Mouse (Mus musculus): ENCODE measurements at regions not wholly inside any gene's neighbourhood (a gene's known extent, or its start where the extent isn't known, plus 50 kb on each side); places are given as distances from the start of the nearest gene placed in this dataset.

- DNase-seq = no peak
Measured at GRCm38 (mm10) chr10:17082926-17083325, 640.1 kb upstream of the Cited2 start.

GRCm38 (mm10) chr10:17102065-17102464 is 621.0 kb upstream of the Cited2 start:
- DNase-seq = no peak

DNA sequence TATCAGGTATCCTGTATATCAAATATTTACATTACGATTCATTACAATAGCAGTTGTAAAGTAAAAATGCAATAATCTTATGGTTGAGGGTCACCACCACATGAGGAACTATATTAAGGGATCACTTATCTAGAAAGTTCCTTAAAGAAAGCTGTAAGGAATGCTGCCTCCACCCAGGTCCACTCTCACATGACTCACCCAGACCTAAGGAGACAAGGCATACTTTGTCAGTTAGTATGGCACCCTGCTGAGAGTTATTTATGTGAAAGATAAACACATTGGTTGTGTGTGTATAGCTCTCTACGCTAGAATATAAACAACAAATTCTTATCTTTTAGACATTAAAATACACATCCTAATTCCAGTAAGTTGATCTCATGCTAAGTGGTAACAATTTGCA is 619.6 kb upstream of the Cited2 start:
- no peak for DNase-seq

DNA sequence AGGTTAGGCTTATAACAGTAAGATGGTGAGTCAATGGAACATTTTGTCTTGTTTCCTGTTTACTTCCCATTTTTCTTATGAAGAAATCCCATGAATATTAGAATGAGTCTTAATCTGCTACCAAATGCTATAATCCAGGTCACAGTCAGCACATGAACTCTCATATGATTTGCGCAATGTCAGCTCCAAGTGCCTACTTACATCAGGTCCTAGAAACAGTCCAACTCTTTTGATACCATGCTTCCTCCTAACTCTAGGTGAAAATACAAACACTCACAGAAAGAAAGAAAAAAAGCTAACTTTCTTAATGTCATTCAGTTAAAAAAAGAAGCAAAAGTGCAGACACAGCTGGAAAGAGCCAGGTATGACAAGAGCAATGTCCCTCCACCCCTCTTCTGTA is 616.2 kb upstream of the Cited2 start:
- no peak for DNase-seq

DNA sequence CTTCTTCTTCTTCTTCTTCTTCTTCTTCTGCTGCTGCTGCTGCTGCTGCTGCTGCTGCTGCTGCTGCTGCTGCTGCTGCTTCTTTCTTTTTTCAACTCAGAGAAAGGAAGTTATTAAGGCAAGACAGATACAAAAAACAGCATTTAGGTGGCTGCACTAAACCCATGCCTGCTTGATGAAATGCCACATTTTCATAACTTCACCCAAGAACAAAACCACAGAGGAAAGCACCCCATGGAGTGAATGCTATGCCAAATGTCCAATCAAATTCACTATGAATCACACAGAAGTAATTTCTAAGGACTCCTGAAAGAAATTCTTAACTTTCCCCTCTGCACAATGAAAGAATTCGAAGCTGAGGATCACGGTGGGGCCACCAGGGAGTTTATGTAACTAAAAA is 611.9 kb upstream of the Cited2 start:
- DNase-seq = no peak

DNA sequence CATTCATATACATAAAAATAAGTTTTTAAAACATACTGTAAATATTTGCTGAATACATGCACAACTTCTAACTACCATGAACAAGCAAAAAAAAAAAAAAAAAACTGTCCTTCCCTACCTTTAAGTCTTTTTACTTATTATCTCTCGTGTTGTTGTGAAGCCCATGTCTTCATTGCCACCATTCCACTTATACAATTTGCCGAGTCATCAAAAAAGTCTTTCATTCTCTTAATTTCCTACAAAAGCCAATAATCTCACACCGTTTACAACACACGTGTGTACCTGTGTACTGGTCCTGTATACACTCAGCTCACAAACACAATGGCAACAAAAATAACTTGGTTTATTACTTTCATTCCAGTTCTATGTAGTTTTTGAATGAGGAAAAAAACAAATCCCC is 608.2 kb upstream of the Cited2 start:
- DNase-seq = no peak

DNA sequence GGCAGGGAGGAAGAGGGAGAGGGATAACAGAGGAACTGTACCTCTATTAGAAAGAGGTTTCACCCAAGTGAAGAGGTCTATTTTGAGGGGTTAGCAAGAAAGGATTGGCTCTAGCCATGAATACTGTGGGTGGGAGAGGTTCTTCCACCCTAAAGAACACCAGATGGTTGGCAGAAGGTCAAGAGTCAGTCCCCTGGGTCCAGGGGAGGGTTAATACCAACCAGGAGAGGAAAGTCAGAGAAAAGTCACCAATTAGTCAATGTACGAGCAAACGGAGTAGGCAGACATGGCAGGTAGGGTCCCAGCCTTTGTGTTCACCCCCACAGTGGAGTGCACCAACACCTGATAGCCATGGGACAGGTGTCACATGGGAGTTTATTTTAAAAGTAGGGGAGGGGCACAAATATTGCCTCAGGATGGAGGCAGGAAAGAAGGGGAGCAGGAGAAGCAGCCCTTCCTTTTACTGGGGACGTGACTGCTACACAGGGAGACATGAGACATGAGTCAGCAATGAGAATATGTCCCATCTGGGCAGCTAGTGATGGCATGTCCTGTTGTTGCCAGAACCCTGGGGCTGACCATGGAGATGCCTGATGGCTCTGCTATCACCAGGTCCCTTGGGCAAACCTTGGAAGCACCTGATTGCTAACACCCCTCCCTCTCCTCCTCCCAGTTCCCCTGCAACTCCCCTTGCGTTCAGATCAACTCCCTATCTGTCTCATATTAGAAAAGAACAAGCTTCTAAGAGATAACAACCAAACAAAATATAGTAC is 593.4 kb upstream of the Cited2 start:
- no peak for DNase-seq

- no peak for DNase-seq
Measured at GRCm38 (mm10) chr10:17130661-17131060, 592.4 kb upstream of the Cited2 start.

DNA sequence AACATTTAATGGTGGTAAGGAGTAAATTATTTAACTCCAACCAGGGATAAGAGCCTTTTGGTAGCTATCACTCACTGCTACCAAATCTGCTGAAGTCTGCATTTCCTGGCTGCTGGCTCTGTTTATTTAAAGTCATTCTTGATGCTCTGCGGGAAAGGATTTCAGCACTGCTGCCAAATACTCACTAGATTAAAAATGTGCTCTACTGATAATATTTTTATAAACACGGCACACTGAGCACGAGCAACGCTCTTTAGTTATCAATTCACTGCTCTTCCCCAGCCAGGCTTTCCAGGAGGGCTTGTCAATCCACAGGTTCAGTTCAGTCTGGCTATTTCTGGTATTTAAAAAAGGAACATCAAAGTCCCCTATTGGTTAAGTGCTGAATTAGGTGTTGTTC is 591.3 kb upstream of the Cited2 start:
- no peak for DNase-seq

DNA sequence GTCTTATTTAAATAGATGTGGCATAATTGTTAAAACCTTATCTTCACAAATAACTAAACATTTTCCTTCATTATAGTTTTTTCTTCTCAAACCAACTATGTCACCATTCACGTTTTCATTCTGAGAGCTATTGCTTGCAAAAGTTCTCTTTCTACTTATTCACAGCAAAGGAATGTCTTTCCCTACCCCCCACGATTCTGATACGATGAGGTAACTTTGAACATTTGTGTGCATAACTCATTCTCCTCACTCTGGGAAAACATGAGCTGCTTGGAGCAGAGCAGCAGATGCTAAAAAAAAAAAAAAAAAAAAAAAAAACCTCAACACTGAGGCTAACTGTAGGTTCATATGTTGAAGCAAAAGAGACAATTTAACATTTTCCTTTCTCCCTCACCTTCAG is 547.6 kb upstream of the Cited2 start:
- no peak for DNase-seq

DNA sequence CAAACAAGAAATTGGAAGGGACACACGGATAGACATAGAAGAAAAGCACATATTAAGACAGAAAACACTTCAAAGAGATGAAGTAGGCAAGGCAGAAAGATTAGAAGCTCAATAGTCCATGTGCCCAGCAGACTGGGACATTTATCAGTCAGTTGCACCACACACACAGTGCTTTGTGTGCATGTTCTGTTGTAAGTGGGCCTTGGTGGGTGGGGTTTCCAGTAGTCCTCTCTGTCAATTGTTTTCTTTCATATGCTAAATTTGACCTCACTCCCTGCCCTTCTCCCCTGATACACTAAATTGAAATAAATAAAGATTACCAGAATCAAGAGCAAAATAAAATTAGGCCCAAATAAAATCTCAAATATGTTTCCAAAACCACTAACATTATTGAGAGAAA is 546.0 kb upstream of the Cited2 start:
- DNase-seq = no peak

GRCm38 (mm10) chr10:17177503-17178278 is 545.3 kb upstream of the Cited2 start:
- no peak for DNase-seq

DNA sequence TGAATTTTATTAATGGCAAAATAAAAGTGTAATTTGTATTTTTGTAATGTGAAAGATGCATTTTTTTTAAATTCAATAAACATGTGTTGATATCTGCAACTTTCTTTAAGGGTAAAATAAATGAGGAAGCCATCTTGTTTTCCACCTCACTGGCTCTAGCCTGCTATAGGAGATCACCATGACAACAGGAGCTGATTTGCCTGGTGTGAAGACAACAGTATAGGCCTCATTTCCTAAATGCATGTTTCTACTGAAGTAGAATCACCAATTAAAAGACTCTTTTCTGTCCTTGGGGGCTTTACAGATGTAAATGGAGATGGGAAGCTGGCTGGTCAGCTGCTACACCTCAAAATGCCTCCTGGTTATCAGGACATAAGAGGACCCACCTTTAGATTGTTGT is 544.4 kb upstream of the Cited2 start:
- DNase-seq = no peak

GRCm38 (mm10) chr10:17184418-17184817 is 538.6 kb upstream of the Cited2 start:
- no peak for DNase-seq

DNA sequence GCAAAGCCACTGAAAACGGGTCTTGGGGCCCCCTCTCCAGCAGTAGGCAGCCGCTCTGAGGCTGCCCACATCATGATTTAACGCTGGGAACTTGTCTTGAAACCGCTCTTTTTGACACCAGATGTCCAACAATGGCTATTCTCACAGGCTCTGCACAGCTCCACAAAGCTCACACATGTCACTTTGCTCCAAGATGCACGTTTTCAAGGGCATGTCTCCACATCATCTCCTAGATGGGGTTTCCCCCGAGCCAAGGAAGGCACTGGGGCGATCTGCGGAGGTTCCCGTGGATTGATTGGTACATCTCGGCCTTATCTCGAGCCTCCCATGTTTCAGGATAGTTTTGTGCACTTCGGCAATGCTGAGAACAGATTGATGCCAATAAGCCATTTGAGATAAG is 526.8 kb upstream of the Cited2 start:
- DNase-seq = no peak

GRCm38 (mm10) chr10:17196636-17197035 is 526.4 kb upstream of the Cited2 start:
- no peak for DNase-seq

- DNase-seq = peak; percentile 4
Measured at GRCm38 (mm10) chr10:17200524-17201426, 522.2 kb upstream of the Cited2 start.

- DNase-seq = no peak
Measured at GRCm38 (mm10) chr10:17201427-17201745, 521.6 kb upstream of the Cited2 start.

DNA sequence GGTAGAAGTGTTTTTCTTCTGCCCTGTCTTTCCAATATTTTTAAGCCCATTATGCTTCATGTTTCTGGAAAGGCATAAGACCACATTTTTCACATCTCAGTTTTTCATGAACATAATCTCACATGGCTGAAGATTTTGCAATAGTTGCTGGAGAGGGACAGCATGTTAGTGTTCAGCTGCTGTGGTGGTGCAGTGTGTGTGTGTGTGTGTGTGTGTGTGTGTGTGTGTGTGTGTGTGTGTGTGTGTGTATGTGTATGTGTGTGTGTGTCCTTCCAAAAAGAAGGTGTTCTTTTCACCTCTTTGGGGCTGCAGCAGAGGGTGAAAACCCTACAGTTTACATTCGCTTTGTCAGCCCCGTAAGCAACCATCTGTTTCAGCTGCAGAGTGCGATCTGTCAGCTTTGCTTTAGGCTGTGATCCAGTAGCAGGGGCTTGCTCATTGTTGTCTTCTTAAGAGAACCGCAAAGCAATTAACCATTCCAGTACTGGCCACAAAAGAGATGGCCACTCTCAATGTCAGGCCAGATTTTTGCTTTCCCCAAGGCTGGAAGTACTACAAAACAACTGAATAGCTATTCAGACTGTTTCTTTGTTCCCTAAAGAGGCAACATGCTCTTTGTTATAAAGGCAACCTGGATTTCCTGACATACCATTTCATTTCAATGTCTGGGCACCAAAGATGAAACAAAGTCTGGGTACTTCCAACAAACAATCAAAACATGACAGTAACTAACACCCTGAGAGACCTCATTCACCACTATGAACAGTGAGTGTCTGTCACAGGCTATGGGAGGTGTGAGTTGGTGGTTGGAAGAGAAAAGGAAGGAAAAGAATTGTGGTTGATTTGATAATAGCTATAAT is 520.2 kb upstream of the Cited2 start:
- no peak for DNase-seq

- DNase-seq = no peak
Measured at GRCm38 (mm10) chr10:17203416-17204110, 519.5 kb upstream of the Cited2 start.

DNA sequence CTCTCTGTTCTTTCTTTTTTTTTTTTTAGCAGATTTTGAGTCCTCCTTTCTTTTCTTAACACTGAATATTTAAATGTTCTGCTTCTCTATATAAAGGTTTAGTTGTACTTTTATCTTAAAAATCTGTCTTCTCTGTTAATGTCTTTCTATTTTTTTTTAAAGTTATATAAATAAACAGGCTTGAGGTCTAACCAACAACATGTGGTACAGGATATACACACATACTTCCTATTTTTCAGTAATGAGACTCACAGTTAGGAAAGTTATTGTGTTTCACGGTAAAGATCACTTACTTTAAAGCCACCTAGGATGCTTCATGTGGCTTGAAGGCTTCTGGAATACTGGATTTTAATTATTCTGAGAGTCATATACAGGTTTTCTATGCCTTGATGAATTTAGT is 518.9 kb upstream of the Cited2 start:
- no peak for DNase-seq

Measured in thymus, postnatal 14 days (tissue).